Mouse (Mus musculus) layer of hippocampus, adult 9-10 months (tissue): ENCODE results near the gene Fastkd2.

ENCODE experiments used
- DNase-seq: peaks from one replicate; pipeline ENCODE4 v3.0.0; 2022; ENCODE audit warnings: low spot score

Gene Fastkd2

DNA sequence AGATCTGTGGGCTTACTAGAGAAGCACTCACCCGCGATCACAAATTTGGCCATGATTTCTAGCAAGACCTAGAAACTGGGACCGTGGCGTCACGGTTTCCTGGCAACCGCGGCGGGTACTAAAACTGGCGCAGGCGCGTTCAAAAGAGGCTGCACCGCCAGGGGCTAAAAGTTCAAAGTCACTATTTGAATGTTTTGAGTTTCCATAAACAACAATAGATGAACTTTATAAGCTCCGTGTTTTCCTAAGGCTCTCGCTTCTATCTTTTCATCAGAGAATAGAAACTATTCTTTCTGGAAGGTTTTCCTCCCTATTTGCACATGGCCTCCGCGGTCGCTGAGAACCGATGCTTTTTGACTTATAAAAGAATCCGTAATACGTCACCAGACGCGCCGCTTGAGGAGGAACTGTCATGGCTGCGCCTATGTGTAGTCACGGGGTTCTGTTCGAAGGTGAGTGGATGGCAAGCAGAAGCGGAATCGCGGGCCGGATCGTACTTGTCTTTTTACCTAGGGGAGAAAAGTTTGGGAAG is at the start of gene Fastkd2, which contains the start of gene Mdh1b:
Gene Fastkd2 (plus strand): TSS at position 375 of the 532 bp plus-strand sequence.
Gene Mdh1b (minus strand): TSS at position 79 of the 532 bp plus-strand sequence.
- peak; percentile 91 for DNase-seq

DNA sequence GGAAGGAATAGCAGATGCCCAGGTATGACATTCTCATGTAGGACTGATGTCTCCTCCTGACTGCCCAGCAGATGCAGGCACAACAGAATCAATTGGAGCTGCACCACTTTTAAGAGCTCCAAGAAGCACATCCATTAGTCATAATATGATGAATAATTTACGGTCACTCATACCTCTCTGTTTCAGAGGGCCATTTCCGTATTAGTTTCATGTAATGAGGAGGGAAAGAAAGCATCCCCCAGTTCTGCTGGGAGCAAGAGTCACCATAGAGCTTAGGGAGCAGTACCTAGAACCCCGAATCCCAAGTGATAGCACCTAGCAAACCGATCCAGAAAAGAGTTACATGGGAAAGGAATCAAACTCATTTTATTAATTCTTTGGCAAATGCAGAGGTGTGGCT is 43.6 kb upstream of the Fastkd2 start, which contains the start of gene Dytn:
Gene Dytn (minus strand): TSS at position 101 of the 400 bp plus-strand sequence.
- DNase-seq, result no peak

DNA sequence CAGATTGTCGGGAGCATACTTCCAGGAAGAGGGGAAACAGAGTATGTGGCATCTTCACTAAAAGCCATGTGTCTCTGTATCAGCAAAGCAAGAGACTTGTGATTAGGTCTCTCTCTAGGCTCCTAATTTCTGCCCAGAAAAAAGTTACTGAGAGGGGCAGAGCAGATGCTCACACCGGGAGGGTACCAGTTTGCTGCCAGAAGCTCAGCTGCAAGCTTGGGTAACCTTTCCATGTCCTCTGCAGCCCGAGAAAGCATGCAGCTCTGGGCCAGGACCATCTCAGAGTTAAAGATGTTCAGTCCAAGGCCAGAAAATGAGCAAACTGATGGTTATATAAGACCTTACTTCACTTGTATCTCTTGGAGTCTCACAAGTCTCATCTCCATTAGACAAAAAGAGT is 33.6 kb upstream of the Fastkd2 start:
- DNase-seq, result no peak

DNA sequence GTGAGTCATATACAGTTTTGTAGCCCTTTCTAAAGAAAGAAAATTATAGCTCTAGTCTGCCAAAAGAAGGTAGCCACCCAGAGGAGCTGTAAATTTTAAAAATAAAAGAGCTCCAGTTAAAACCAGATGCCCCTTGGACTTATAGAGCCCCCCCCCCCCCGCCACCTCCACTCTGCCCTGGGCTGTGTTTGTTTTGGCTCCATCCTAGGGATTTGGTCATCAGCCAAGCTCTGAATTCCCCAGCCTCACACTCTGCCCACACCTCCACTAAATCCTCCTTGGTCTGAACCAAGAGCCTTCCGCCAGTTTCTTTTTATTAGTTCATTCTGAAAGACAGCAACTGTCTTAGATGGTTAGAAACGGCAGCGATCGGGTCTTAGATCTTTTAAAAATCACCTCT is 24.7 kb upstream of the Fastkd2 start:
- no peak for DNase-seq

DNA sequence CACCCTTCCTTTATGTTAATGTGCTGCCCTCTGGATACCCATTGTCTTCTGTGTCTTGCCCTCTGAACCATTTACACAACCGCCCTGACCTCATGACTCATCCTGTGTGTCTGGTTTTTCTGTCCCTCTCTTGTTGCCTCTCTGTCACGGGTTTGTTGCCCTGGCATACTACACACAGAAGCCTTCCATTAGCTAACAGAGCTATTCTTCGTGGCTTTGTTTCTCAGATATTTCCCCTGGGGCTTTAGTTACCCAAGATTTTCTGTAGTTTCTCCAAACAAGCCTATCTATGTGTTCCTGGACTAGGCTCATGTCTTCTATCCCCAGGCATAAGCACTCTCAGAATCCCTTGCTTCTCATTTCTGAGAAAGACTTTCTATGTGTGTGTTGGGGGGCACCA is 21.5 kb upstream of the Fastkd2 start:
- no peak for DNase-seq

DNA sequence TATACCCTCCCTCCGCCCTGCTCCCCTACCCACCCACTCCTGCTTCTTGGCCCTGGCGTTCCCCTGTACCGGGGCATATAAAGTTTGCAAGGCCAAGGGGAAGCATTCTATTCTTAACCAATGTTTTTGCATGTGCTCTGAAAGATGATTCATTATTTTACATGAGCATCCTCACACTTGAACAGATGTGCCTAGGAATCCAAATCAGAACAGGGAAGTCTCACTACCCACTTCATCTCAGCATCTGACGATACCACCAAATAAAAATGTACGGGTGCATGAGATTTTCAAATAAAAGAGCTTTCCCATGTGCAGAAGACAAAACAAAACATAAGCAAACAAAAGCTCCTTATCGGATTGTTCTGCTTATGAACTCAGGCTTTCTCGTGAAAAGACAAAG is 10.3 kb upstream of the Fastkd2 start:
- no peak for DNase-seq

DNA sequence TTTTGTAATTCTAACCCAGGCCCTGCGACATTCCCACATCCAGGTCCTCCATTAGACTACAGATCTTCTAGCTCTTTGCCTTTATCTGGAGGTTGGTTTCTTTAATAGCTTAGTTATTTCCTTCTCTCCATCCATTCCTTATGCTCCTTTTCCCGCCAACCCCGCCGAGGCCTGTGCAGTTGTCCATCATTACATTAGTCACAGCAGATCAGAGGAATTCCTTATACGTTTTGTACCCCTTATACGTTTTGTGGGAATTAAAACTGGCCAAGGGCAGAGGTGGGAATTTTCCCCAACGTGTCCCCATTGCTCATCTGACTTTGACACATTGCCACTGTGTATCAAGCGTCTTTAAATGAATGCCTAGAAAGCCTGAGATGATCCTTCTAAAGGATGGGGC is 618 bp upstream of the Fastkd2 start:
- no peak for DNase-seq

DNA sequence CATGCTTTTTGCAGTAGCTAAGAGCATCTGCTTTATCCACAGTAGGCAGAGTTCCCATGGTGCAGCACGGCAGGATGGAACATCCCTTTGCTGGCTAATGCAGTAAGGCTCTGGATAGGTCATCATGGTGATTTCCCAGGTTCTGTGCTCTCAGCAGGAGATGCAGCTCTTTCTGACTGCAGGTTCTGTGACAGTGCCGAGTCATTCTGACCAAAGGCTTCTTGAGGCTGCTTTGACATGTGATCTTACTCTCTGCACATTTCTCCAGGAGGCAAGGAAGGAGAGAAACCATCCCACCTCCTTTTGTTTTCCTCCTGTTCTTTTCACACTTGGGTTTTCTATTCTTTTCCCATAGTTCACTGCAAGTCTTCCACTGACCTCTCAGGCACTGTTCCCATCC is 25.6 kb downstream of the Fastkd2 start:
- DNase-seq, result no peak

DNA sequence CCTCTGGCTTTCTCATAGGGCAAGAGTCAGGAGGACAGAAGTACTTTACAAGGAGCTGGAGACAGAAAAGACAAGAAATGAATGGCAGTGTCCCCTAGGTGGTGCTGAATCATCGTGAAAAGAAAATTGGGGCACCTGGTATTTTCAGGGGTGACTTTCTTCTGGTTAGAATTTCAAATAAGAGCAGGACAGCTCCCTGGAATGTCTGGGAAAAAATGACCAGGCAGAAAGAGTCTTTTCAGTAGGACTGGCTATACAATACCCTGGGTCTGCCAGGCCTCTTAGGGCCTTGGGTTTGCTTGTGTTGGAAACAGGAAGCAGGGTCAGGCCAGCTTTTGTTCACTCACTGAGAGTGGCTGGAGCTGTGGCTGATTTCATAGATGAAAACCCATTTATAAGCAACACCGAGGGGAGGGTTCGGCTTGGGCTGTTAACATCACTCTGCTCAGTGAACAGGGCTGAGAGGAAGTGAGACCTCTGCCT is 32.8 kb downstream of the Fastkd2 start:
- DNase-seq, result peak; percentile 25

DNA sequence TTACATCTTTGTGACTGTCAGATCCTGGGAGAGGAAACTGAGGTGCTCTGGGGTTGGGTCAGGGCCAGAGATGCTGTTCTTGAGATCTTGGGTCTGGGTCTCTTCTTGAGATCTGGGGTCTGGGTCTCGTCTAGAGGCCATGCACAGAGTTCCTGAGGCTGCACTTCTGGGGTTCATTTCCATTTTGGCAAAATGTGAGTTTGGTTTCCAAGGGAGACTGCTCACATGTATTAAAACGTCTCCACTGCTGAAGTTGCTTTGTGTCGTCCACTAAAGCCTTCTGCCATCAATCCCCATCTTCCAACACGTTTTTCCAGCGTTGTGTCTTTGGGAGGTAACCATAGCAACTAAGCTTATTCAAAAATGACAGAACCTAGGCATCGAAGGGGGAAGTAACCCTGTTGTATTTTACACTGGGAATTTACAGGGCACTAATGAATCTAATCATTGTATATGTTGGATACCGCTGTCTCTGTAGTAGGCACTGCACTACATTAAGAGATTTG is 33.5 kb downstream of the Fastkd2 start:
- DNase-seq, result peak; percentile 9

DNA sequence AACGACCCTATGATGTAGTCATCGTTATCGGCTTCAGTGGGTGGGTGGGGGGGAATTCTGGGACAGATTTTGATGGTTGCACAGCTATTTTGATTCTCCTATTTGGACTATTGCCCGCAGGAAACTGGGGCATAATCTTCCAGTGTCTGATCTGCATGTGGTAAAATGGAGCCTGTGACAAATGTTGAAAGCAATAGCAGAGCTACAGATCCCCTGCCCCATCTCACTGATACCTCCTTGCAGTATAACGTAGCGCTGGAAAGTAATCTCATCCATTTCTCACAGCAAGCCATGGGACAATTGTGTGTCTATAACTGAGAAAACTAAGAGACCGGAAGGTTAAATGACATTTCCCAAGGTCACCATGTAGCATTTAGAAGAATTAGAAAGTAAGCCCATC is 34.0 kb downstream of the Fastkd2 start:
- no peak for DNase-seq

DNA sequence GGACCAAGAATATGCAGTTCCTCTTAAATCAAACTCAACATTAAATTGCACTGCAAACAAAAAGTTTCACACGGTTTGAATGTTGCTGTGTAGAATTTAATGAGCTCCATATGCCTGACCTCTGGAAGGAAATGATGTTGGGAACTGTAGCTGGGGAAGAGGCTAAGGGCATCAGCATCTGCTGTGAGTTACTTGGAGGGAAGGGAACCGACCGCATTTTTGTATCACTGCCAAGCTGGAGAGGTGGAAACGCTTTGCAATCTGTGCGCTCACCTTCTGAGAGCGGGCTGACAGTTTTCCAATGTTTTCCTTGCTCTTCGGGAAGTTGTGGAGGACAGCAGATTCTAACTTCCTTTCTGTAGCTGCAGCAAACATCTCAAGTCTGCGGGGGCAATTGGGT is 37.7 kb downstream of the Fastkd2 start:
- DNase-seq, result no peak

DNA sequence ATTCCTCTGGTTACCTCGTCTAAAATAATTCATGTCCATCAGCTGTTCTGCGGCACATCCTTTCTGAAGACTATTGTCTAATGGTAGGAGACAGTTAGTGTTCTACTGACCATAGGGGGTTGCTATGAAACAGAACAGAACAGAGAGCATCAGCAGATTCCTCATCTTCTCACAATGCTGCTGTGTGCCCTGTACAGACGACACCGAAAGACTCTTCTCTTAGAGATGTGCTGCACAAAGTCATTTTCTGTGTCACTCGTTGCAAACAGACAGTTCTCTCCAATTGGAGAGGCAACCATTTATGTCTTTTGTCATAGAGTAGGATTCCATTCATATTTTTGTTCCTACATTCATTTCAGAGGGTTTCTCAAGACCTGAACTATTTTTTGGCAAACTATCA is 38.8 kb downstream of the Fastkd2 start, which contains the start of gene 4933402D24Rik:
Gene 4933402D24Rik (minus strand): TSS at position 101 of the 400 bp plus-strand sequence.
- no peak for DNase-seq

DNA sequence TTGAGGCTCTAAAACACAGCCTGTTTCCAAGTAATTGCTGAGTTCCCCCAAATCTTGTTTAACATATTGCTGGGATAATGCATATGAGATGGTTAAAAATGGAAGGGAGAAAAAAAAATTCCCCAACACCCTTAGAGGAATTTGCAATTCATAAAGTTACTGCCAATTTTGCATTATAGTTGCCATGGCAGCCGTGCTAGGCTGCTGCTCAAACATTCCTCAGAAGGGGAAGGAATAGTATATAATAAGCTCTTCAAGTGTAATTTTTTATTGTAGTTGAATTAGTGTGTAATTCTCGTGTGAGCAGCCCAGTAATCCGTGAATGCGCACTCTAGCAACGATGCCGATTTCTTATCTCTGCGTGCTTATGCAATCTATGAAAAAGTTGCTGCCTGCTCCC is 39.9 kb downstream of the Fastkd2 start:
- DNase-seq, result peak; percentile 5

DNA sequence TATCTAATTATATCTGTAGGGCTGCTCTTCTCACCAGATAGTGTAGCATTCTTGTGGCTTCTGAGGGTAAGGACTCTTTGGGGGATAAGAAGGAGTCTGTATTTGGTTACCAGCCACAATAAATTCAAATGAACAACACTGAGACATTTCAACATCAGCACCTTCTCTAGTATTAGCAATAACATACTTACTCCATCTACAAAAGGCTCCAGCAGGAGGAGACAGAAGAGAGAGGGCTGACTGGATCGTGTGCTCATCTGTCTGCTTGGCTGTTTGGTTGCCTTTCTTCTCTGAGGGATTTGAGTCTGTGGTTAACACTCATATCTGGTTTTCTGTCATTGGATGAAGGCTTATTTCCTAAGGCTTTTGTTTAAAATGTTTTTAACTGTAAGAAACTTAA is 46.0 kb downstream of the Fastkd2 start:
- no peak for DNase-seq

DNA sequence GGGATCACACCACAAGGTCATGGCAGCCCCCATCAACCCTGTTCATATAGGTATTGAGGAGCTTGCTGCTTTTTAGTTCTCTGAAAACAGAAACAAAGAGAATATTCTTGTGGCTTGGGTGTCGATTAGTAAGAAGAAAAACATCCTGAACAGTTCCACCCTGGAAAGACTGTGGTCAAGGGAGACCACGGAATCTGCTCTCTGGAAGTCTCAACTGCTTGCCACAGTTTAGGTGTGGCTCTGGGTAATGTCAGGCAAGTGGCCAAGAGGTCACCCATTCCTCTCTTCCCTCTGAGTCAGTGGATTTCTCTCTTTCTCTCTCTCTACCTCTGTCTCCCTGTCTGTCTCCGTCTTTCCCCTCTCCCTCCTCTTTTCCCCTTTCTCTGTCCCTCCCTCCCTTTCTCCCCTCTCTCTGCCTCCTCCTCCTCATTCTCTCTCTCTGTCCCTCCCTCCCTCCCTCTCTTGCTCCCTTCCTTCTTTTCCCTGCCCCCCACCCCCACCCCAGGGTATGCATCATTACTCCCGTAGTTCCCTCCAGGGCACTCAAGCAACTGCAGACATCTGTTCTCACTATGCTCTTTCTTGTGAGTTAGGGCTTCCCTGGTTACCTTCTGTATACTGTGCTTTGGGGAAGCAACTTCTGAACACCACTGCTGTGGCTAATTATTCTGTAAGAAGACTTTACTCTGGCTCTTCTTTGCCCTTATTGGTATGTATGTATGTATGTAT is 46.7 kb downstream of the Fastkd2 start:
- DNase-seq, result no peak

DNA sequence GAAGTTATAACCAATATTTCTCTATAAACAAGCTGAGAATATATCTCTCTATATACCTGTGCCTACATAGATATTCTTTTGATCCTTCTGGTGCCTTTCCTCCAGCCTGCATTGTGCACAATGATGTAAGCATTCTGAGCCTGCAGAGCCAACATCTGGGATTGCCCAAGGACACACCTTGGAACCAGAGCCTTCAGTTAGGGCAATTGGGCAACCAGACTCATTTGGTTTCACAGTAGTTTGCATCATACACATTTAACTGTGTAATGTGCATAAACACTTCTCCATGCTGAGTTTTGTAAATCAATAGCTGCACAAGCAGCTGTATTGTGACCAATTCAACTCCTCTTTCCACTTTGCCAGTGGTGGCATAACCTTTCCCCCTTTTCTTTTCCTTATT is 63.9 kb downstream of the Fastkd2 start:
- no peak for DNase-seq
